Mouse (Mus musculus) liver, adult 2 months (tissue): ENCODE results near the gene Gm10118.

Experiments
- CTCF ChIP-seq: fragments of 200-500 bp; IDR thresholded peaks from 2 replicates; pipeline ENCODE4 v1.5.1; 2011; ENCODE audit warnings: low read depth, low read length, control low read depth
- POLR2A ChIP-seq: fragments of 200-500 bp; IDR thresholded peaks from 2 replicates; pipeline ENCODE4 v1.6.1; 2011; ENCODE audit warnings: low read length, control low read depth; ENCODE audit not compliant: insufficient read depth; ENCODE audit errors: extremely low read depth

- TF ChIP-seq POLR2A (no peak), CTCF (no peak)
Observed at GRCm38 (mm10) chr10:63954308-63954930, 27.2 kb upstream of the Gm10118 start.
